Mouse (Mus musculus): ENCODE data around the gene Hist1h4n. TPM values are rescaled to one million over a fixed set of nuclear protein-coding genes. Genes with fewer than 3 reads are reported as not detected.
"Not testable (repeated sequence)": the region's sequence is repeated elsewhere in the genome, so short reads cannot be mapped to it uniquely, and the experiment has no call there.

The Hist1h4n gene
- polyA plus RNA-seq, 1 experiment from 2014 or later = 9.7 TPM

DNA sequence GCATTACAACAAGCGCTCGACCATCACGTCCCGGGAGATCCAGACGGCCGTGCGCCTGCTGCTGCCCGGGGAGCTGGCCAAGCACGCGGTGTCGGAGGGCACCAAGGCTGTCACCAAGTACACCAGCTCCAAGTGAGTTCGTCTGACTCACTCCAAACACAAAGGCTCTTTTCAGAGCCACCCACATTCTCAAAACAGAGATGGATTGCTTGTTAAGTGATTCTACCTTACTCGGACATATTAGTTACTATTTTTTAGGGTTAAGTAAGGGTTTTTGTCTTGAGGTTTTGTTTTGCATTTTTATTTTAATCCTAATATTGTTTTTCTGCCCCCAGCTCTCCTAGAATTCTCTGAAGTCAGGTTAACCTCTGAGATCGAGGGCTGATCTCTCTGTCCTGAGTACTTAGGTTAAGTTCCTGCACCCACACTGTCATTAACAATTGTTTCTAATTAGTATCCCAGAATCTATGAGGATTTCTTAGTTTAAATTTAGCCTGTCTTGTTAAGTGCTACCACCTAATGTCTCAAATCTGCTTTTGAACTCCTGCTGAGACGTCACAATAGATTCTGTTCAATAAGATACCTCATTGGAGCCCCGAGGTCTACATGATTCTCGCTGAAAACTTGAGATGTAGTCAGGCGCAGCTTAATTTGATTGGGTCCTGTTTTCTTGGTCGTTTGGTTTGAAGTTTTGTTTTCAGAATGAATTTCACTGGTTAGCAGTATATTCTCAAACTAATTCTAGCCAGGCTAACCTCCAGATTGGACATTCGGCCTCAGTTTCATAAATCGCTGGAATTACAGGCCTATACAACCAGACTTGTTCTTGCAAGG is 44.0 kb downstream of the Hist1h4n start:
- peaks cover 48% of the 10 kb centered on the region for H3K4me1 ChIP-seq (replicated peaks)
- no peaks in the 10 kb centered on the region for H3K9me3 ChIP-seq
- no peaks in the 10 kb centered on the region for H3K36me3 ChIP-seq
- H3K4me3 ChIP-seq = peak overlapping the region; percentile 45
- H3K27ac ChIP-seq = peak overlapping the region; percentile 88
- no peaks in the 10 kb centered on the region; the same call in 1 of the 2 replicates for H3K27me3 ChIP-seq (ENCODE audit: insufficient read depth, poor library complexity, severe bottlenecking)
- no peak for DNase-seq (ENCODE audit: low spot score)
- 13% methylated on average over 17 of the region's 21 CpGs for WGBS

DNA sequence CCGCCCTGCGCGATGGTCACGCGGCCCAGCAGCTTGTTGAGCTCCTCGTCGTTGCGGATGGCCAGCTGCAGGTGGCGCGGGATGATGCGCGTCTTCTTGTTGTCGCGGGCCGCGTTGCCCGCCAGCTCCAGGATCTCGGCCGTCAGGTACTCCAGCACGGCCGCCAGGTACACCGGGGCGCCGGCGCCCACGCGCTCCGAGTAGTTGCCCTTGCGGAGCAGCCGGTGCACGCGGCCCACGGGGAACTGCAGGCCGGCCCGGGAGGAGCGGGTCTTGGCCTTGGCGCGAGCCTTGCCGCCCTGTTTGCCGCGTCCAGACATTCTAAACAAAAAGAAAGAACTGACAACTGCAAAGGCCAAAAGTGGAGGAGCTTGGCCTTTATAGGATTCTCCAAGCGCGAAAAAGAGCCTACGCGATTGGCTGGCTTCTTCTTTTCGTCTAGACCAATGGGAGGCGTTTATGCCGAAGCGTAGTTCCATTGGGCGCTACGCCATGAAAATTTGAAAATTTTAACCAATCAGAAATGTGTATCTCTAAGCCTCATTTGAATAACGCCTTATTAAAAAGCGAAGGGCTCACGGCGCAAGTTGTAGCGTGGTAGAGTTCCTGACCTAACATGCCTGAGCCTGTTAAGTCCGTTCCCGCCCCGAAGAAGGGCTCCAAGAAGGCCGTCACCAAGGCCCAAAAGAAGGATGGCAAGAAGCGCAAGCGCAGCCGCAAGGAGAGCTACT is 44.9 kb downstream of the Hist1h4n start, which contains the start of the genes Hist1h2an and Hist1h2bp:
Gene Hist1h2an, minus strand, starts transcription at position 320 of the 731 bp plus-strand sequence.
Gene Hist1h2bp, plus strand, starts transcription at position 563 of the 731 bp plus-strand sequence.
- H3K4me3 ChIP-seq = peak within 1 kb of the TSS; percentile 51
- not testable (repeated sequence) for H3K27me3 ChIP-seq (ENCODE audit: insufficient read depth, poor library complexity, severe bottlenecking); H3K36me3 ChIP-seq; H3K9me3 ChIP-seq
- H3K4me1 ChIP-seq (replicated peaks) = peaks cover 56% of the 10 kb centered on the region
- DNase-seq (ENCODE audit: low spot score) = peak; percentile 87
- peak within 1 kb of the TSS; percentile 91 for H3K27ac ChIP-seq
- under 1% methylated on average over 41 of the region's 63 CpGs for WGBS

- H3K27me3 ChIP-seq (ENCODE audit: insufficient read depth, poor library complexity, severe bottlenecking) = no peaks in the 10 kb centered on the region; the same call in 1 of the 2 replicates
- peak overlapping the region; percentile 91 for H3K27ac ChIP-seq
- 6% methylated on average over 8 of the region's 8 CpGs for WGBS
- peak; percentile 29 for DNase-seq (ENCODE audit: low spot score)
- peaks cover 57% of the 10 kb centered on the region for H3K4me1 ChIP-seq (replicated peaks)
- no peaks in the 10 kb centered on the region for H3K9me3 ChIP-seq
- no peaks in the 10 kb centered on the region for H3K36me3 ChIP-seq
- H3K4me3 ChIP-seq = peak overlapping the region; percentile 51
Observed at GRCm38 (mm10) chr13:21786189-21786898, 45.7 kb downstream of the Hist1h4n start.

DNA sequence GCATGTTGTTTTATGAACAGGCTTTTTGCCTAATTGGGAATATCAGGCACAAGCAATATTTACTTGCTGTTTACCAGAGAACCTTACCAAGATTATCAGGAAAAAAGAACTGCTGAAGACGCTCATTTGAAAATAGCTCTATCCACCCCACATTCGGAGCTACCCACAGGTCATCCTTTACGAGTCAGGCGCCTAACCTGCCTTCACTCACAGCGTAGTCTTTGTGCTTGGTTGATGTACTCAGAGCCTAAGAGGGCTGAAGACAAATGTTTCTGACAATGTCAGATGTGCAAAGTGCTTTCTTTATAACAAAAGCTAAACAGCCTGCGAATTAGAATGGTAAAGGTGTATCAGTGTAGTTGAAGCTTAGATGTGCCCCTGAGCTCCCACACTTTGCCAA is 47.7 kb downstream of the Hist1h4n start:
- Histone ChIP-seq H3K4me1 (replicated peaks) (peaks cover 65% of the 10 kb centered on the region), H3K9me3 (no peaks in the 10 kb centered on the region), H3K4me3 (peak overlapping the region; percentile 58), H3K27me3 (ENCODE audit: insufficient read depth, poor library complexity, severe bottlenecking) (no peaks in the 10 kb centered on the region), H3K36me3 (no peaks in the 10 kb centered on the region), H3K27ac (peak overlapping the region; percentile 95)
- DNase-seq (ENCODE audit: low spot score) = no peak
- WGBS = 22% methylated on average over 6 of the region's 6 CpGs

DNA sequence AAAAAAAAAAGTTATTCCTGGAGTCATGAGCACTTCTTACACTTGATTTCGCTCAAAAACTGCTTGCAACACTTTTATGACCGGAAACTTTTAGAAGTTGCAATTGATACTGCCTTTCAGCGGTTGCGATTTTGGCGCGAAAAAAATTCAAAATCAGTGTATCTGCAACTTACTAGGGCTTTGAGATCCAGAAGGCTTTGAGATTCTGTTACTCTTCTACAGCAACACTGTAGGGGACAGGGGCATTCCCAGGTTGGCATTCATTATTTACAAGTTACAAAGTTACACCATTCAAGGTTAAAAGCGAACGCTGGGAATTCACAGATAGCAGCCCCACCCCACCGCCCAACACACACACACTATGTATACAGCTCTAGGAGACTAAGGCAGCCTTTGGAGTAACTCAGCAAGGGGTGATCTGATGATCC is 48.2 kb downstream of the Hist1h4n start:
- 1% methylated on average over 9 of the region's 9 CpGs for WGBS
- peak; percentile 60 for DNase-seq (ENCODE audit: low spot score)
- H3K4me1 ChIP-seq (replicated peaks) = peaks cover 59% of the 10 kb centered on the region
- no peaks in the 10 kb centered on the region for H3K9me3 ChIP-seq
- H3K4me3 ChIP-seq = peak overlapping the region; percentile 58
- H3K36me3 ChIP-seq = no peaks in the 10 kb centered on the region
- no peaks in the 10 kb centered on the region for H3K27me3 ChIP-seq (ENCODE audit: insufficient read depth, poor library complexity, severe bottlenecking)
- H3K27ac ChIP-seq = peak overlapping the region; percentile 95

- H3K36me3 ChIP-seq = no peaks in the 10 kb centered on the region
- under 1% methylated on average over 17 of the region's 20 CpGs for WGBS
- peak within 1 kb of the TSS; percentile 97 for H3K27ac ChIP-seq
- no peaks in the 10 kb centered on the region for H3K27me3 ChIP-seq (ENCODE audit: insufficient read depth, poor library complexity, severe bottlenecking)
- H3K9me3 ChIP-seq = no peaks in the 10 kb centered on the region
- H3K4me1 ChIP-seq (replicated peaks) = peaks cover 58% of the 10 kb centered on the region
- DNase-seq (ENCODE audit: low spot score) = peak; percentile 57
- H3K4me3 ChIP-seq = peak within 1 kb of the TSS; percentile 58
Observed at GRCm38 (mm10) chr13:21783255-21783617, 48.8 kb downstream of the Hist1h4n start, which contains the start of gene Hist1h3i. Hist1h3i (minus strand) TSS chr13:21783370.

GRCm38 (mm10) chr13:21782361-21783254 is 49.4 kb downstream of the Hist1h4n start:
- H3K36me3 ChIP-seq; H3K9me3 ChIP-seq; H3K27me3 ChIP-seq (ENCODE audit: insufficient read depth, poor library complexity, severe bottlenecking): not testable (repeated sequence)
- peaks cover 56% of the 10 kb centered on the region for H3K4me1 ChIP-seq (replicated peaks)
- DNase-seq (ENCODE audit: low spot score) = peak; percentile 57
- H3K4me3 ChIP-seq = peak overlapping the region; percentile 58
- WGBS = 1% methylated on average over 15 of the region's 35 CpGs
- H3K27ac ChIP-seq = peak overlapping the region; percentile 97

Other genes starting within 250 kb of the Hist1h4n start
- not detected in 2 replicates for gene Olfr1362, start 218.2 kb downstream of the Hist1h4n start, polyA plus RNA-seq (2016; fragmentation: Nextera tagmentation; extraction: Ambion mirVana)
- gene Olfr11, start 189.7 kb downstream of the Hist1h4n start, polyA plus RNA-seq (2016; fragmentation: Nextera tagmentation; extraction: Ambion mirVana) = not detected in 2 replicates
- gene Olfr1361, start 168.8 kb downstream of the Hist1h4n start, polyA plus RNA-seq (2016; fragmentation: Nextera tagmentation; extraction: Ambion mirVana) = not detected in 2 replicates
- gene Olfr1360, start 154.8 kb downstream of the Hist1h4n start, polyA plus RNA-seq (2016; fragmentation: Nextera tagmentation; extraction: Ambion mirVana) = not detected in 2 replicates
- gene Olfr1359, start 134.1 kb downstream of the Hist1h4n start, polyA plus RNA-seq (2016; fragmentation: Nextera tagmentation; extraction: Ambion mirVana) = not detected in 2 replicates
- gene Hist1h2bl, start 116.1 kb downstream of the Hist1h4n start, polyA plus RNA-seq (2016; fragmentation: Nextera tagmentation; extraction: Ambion mirVana) = 2.2 TPM in 1 of 2 replicates, not detected in the other
- gene Hist1h2ai, start 115.8 kb downstream of the Hist1h4n start, polyA plus RNA-seq (2016; fragmentation: Nextera tagmentation; extraction: Ambion mirVana) = 16.6 and 22.9 TPM in 2 replicates
- 12.7 and 15.7 TPM in 2 replicates for gene Hist1h3h, start 114.5 kb downstream of the Hist1h4n start, polyA plus RNA-seq (2016; fragmentation: Nextera tagmentation; extraction: Ambion mirVana)
- 5.2 and 6.1 TPM in 2 replicates for gene Hist1h2bm, start 110.2 kb downstream of the Hist1h4n start, polyA plus RNA-seq (2016; fragmentation: Nextera tagmentation; extraction: Ambion mirVana)
- 0.58 and 0.85 TPM in 2 replicates for gene Hist1h4j, start 97.1 kb downstream of the Hist1h4n start, polyA plus RNA-seq (2016; fragmentation: Nextera tagmentation; extraction: Ambion mirVana)
- gene Hist1h4k, start 81.7 kb downstream of the Hist1h4n start, polyA plus RNA-seq (2016; fragmentation: Nextera tagmentation; extraction: Ambion mirVana) = 2.8 and 4.2 TPM in 2 replicates
- gene Hist1h2ak, start 78.4 kb downstream of the Hist1h4n start, polyA plus RNA-seq (2016; fragmentation: Nextera tagmentation; extraction: Ambion mirVana) = 14.0 and 21.0 TPM in 2 replicates
- gene Hist1h2bn, start 78.1 kb downstream of the Hist1h4n start, polyA plus RNA-seq (2016; fragmentation: Nextera tagmentation; extraction: Ambion mirVana) = 1.0 and 3.4 TPM in 2 replicates
- 39.0 and 41.1 TPM in 2 replicates for gene Hist1h1b, start 51.6 kb downstream of the Hist1h4n start, polyA plus RNA-seq (2016; fragmentation: Nextera tagmentation; extraction: Ambion mirVana)
- gene Hist1h3i, start 48.8 kb downstream of the Hist1h4n start, polyA plus RNA-seq (2016; fragmentation: Nextera tagmentation; extraction: Ambion mirVana) = 112 and 120 TPM in 2 replicates
- gene Hist1h2an, start 45.0 kb downstream of the Hist1h4n start, polyA plus RNA-seq (2016; fragmentation: Nextera tagmentation; extraction: Ambion mirVana) = 9.9 and 11.4 TPM in 2 replicates
- gene Hist1h2bp, start 44.7 kb downstream of the Hist1h4n start, polyA plus RNA-seq (2016; fragmentation: Nextera tagmentation; extraction: Ambion mirVana) = 2.4 and 3.3 TPM in 2 replicates
- 18.9 and 20.9 TPM in 2 replicates for gene Hist1h2bq, start 22.0 kb downstream of the Hist1h4n start, polyA plus RNA-seq (2016; fragmentation: Nextera tagmentation; extraction: Ambion mirVana)
- 2.3 TPM in 1 of 2 replicates, not detected in the other for gene Hist1h2ao, start 21.7 kb downstream of the Hist1h4n start, polyA plus RNA-seq (2016; fragmentation: Nextera tagmentation; extraction: Ambion mirVana)
- not detected in 2 replicates for gene Hist1h4m, start 20.4 kb downstream of the Hist1h4n start, polyA plus RNA-seq (2016; fragmentation: Nextera tagmentation; extraction: Ambion mirVana)
- 6,234 and 6,449 TPM in 2 replicates for gene Hist1h2ap, start 1.3 kb upstream of the Hist1h4n start, polyA plus RNA-seq (2016; fragmentation: Nextera tagmentation; extraction: Ambion mirVana)
- 19.3 and 21.2 TPM in 2 replicates for gene Hist1h2br, start 1.5 kb upstream of the Hist1h4n start, polyA plus RNA-seq (2016; fragmentation: Nextera tagmentation; extraction: Ambion mirVana)
- gene Zfp184, start 112.9 kb upstream of the Hist1h4n start, polyA plus RNA-seq (2016; fragmentation: Nextera tagmentation; extraction: Ambion mirVana) = 20.6 and 24.7 TPM in 2 replicates
- gene Pom121l2, start 149.0 kb upstream of the Hist1h4n start, polyA plus RNA-seq (2016; fragmentation: Nextera tagmentation; extraction: Ambion mirVana) = 0.07 TPM in 1 of 2 replicates, not detected in the other
- 0.18 TPM in 1 of 2 replicates, not detected in the other for gene Prss16, start 177.5 kb upstream of the Hist1h4n start, polyA plus RNA-seq (2016; fragmentation: Nextera tagmentation; extraction: Ambion mirVana)
- gene Hist1h2ah, start 203.4 kb upstream of the Hist1h4n start, polyA plus RNA-seq (2016; fragmentation: Nextera tagmentation; extraction: Ambion mirVana) = 5.5 and 11.0 TPM in 2 replicates
- gene Hist1h2bk, start 203.7 kb upstream of the Hist1h4n start, polyA plus RNA-seq (2016; fragmentation: Nextera tagmentation; extraction: Ambion mirVana) = 6.6 and 6.9 TPM in 2 replicates
- gene Hist1h4i, start 209.2 kb upstream of the Hist1h4n start, polyA plus RNA-seq (2016; fragmentation: Nextera tagmentation; extraction: Ambion mirVana) = 33.6 and 41.8 TPM in 2 replicates
- 63.1 and 65.4 TPM in 2 replicates for gene Hist1h2ag, start 210.7 kb upstream of the Hist1h4n start, polyA plus RNA-seq (2016; fragmentation: Nextera tagmentation; extraction: Ambion mirVana)
- 12.6 and 15.5 TPM in 2 replicates for gene Hist1h2bj, start 211.0 kb upstream of the Hist1h4n start, polyA plus RNA-seq (2016; fragmentation: Nextera tagmentation; extraction: Ambion mirVana)

All from hindbrain, embryonic 10.5 days (tissue).